Comparison of ENCODE assay signal across 8 mouse cellular contexts in the genomic region with DNA sequence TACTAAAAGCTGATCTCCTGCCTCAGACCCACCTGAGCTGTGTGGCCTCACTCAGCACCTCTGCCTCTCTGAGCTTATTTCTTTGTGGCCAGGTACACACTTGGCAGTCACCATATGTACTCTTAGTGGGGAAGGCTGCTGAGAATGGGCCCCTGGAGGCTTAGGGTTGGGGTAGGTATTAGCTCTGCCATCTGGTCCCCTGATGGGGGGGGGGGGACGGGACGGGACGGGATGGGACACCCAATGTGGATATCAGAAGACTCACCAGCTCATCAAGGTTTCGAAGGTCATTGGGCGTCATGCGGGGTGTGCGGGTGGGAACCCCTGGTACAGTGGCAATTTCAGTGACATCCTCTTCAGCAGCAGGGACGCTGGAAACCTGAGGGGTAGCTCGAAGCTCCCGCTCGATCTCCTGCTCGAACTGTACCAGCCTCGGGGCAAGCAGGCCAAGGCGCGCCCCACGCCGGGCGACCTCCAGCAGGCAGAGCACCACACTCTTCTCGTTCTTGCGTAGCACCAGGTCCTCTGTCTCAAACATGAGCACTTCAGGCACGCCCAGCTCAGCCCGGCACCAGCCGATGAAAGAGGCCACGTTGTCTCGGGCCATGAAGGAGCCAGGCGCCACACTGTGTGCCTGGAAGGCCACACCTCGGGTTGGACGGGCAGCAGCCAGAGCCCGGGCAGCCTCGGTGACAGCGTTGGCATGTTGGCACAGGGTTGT. TPM values are rescaled to one million over a fixed set of nuclear protein-coding genes. Genes with fewer than 3 reads are reported as not detected.
A peak's percentile ranks its signal among the peaks of the same experiment; 100 is the strongest.
DNase-seq lines count a peak whose midpoint lies in the region; ATAC-seq and TF ChIP-seq lines count a peak whose summit lies in the region.

No protein-coding gene starts in this region.

- peaks cover 58% of the 10 kb centered on the region for H3K4me1 ChIP-seq in embryonic facial prominence, embryonic 10.5 days
- H3K4me1 ChIP-seq in forebrain, postnatal 0 days (ENCODE audit: insufficient read depth), result peaks cover 23% of the 10 kb centered on the region
- peaks cover 35% of the 10 kb centered on the region for H3K4me1 ChIP-seq in limb, embryonic 14.5 days (ENCODE audit: control insufficient read depth, insufficient read depth, low read length)
- H3K4me1 ChIP-seq in olfactory bulb, adult 2 months (ENCODE audit: control insufficient read depth, insufficient read depth, low read length), result peaks cover 52% of the 10 kb centered on the region

- peaks cover 28% of the 10 kb centered on the region for H3K36me3 ChIP-seq in embryonic facial prominence, embryonic 10.5 days (replicated peaks)
- peaks cover 17% of the 10 kb centered on the region for H3K36me3 ChIP-seq in forebrain, postnatal 0 days (ENCODE audit: insufficient read depth)
- H3K36me3 ChIP-seq in limb, embryonic 14.5 days (ENCODE audit: control insufficient read depth, insufficient read depth, low read length), result peaks cover 32% of the 10 kb centered on the region

- peak; percentile 52 for DNase-seq in layer of hippocampus, adult 11-12 months (ENCODE audit: low spot score)
- no peak for DNase-seq in layer of hippocampus, postnatal 25 days (ENCODE audit: extremely low spot score in 1 of 2, low spot score in 1 of 2)
- DNase-seq in embryonic facial prominence, embryonic 10.5 days (ENCODE audit: low spot score), result no peak
- DNase-seq in forebrain, postnatal 0 days, result no peak
- no peak for DNase-seq in limb, embryonic 14.5 days (ENCODE audit: low spot score)
- DNase-seq in ovary, postnatal 10 days (ENCODE audit: low spot score), result no peak
- no peak for DNase-seq in right cerebral cortex, adult 2 months (ENCODE audit: low spot score in 2 of 2)

- no peak for TF ChIP-seq CTCF in forebrain, postnatal 0 days (IDR thresholded peaks at IDR 0.05; ENCODE audit: low read depth)
- no peak for TF ChIP-seq CTCF in olfactory bulb, adult 2 months (IDR thresholded peaks at IDR 0.05; ENCODE audit: insufficient read depth, low read depth, low read length)

- no peak for ATAC-seq in forebrain, postnatal 0 days
- ATAC-seq in limb, embryonic 14.5 days (ENCODE audit: low FRiP score, low read depth), result no peak

- TF ChIP-seq POLR2A in limb, embryonic 14.5 days (IDR thresholded peaks at IDR 0.05; ENCODE audit: borderline replicate concordance, extremely low read depth, insufficient read depth, insufficient read length), result no peak
- TF ChIP-seq POLR2A in olfactory bulb, adult 2 months (IDR thresholded peaks at IDR 0.05; ENCODE audit: insufficient read depth, low read depth, low read length), result no peak

- H3K4me2 ChIP-seq in forebrain, postnatal 0 days (ENCODE audit: low read depth), result peak overlapping the region; percentile 93
- H3K4me2 ChIP-seq in limb, embryonic 14.5 days (replicated peaks; ENCODE audit: low read depth, low read length, severe bottlenecking), result peak overlapping the region; percentile 85

- 50% methylated on average over 31 of the region's 31 CpGs for WGBS in embryonic facial prominence, embryonic 10.5 days
- WGBS in forebrain, postnatal 0 days, result 62% methylated on average over 31 of the region's 31 CpGs
- whole genome bisulfite sequencing in limb, embryonic 14.5 days, result 51% methylated on average over 30 of the region's 31 CpGs
- 59% methylated on average over 31 of the region's 31 CpGs for WGBS in olfactory bulb, adult 2 months

- peak overlapping the region; percentile 66; the same call in 1 of the 2 replicates for H3K9ac ChIP-seq in forebrain, postnatal 0 days
- no peak overlapping the region for H3K9ac ChIP-seq in limb, embryonic 14.5 days (ENCODE audit: low read depth, low read length, severe bottlenecking)

- peak overlapping the region; percentile 84 for H3K4me3 ChIP-seq in embryonic facial prominence, embryonic 10.5 days
- peak overlapping the region; percentile 68 for H3K4me3 ChIP-seq in forebrain, postnatal 0 days (ENCODE audit: low read depth, low read length)
- peak overlapping the region; percentile 81 for H3K4me3 ChIP-seq in limb, embryonic 14.5 days (replicated peaks; ENCODE audit: low read length)
- peak overlapping the region; percentile 82 for H3K4me3 ChIP-seq in olfactory bulb, adult 2 months (ENCODE audit: insufficient read depth, low read depth, low read length)

- no peaks in the 10 kb centered on the region for H3K9me3 ChIP-seq in embryonic facial prominence, embryonic 10.5 days
- H3K9me3 ChIP-seq in forebrain, postnatal 0 days (ENCODE audit: low read length), result no peaks in the 10 kb centered on the region
- no peaks in the 10 kb centered on the region for H3K9me3 ChIP-seq in limb, embryonic 14.5 days (ENCODE audit: control insufficient read depth, low read length)

- H3K27me3 ChIP-seq in embryonic facial prominence, embryonic 10.5 days (replicated peaks; ENCODE audit: low read depth, poor library complexity, severe bottlenecking), result peaks cover 64% of the 10 kb centered on the region
- H3K27me3 ChIP-seq in forebrain, postnatal 0 days (ENCODE audit: insufficient read depth, low read length), result peaks cover 37% of the 10 kb centered on the region
- H3K27me3 ChIP-seq in limb, embryonic 14.5 days (ENCODE audit: control insufficient read depth, insufficient read depth, low read length), result peaks cover 52% of the 10 kb centered on the region

- H3K27ac ChIP-seq in embryonic facial prominence, embryonic 10.5 days (replicated peaks), result no peak overlapping the region
- H3K27ac ChIP-seq in forebrain, postnatal 0 days (ENCODE audit: low read depth, low read length), result no peak overlapping the region
- H3K27ac ChIP-seq in limb, embryonic 14.5 days (replicated peaks; ENCODE audit: low read depth, low read length), result no peak overlapping the region
- H3K27ac ChIP-seq in olfactory bulb, adult 2 months (ENCODE audit: insufficient read depth, low read depth, low read length), result no peak overlapping the region; the same call in 1 of the 2 replicates

RNA-seq across cellular contexts. Expression of a gene that starts 1.4 kb away (rescaled TPM):
- 10 to 100 TPM; 92.4 to 95.2 TPM for total RNA-seq in layer of hippocampus, postnatal 25 days (2021)
- polyA plus RNA-seq in embryonic facial prominence, embryonic 10.5 days (2016; fragmentation: Nextera tagmentation; extraction: Ambion mirVana), result 25.3 and 25.7 TPM in 2 replicates
- 25.9 and 30.7 TPM in 2 replicates for total RNA-seq in forebrain, postnatal 0 days (2014; rRNA removed)
- polyA plus RNA-seq in forebrain, postnatal 0 days (2015; fragmentation: Nextera tagmentation; extraction: Ambion mirVana), result 18.7 and 23.3 TPM in 2 replicates
- polyA plus RNA-seq in limb, embryonic 14.5 days (2012; rRNA removed), result 41.4 and 54.1 TPM in 2 replicates
- 38.0 and 43.9 TPM in 2 replicates for polyA plus RNA-seq in limb, embryonic 14.5 days (2014; fragmentation: Nextera tagmentation; extraction: Ambion mirVana)
- polyA plus RNA-seq in olfactory bulb, adult 2 months (2012; ENCODE audit: insufficient read depth, insufficient read length, low replicate concordance, missing spikeins), result not detected in 2 replicates

RNA-seq across cellular contexts. Expression of a gene that starts 5.8 kb away (rescaled TPM):
- 10 to 100 TPM; 76.8 to 94.0 TPM for total RNA-seq in layer of hippocampus, postnatal 25 days (2021)
- polyA plus RNA-seq in embryonic facial prominence, embryonic 10.5 days (2016; fragmentation: Nextera tagmentation; extraction: Ambion mirVana), result 0.54 and 0.56 TPM in 2 replicates
- total RNA-seq in forebrain, postnatal 0 days (2014; rRNA removed), result 2.3 and 6.8 TPM in 2 replicates
- 4.5 and 5.3 TPM in 2 replicates for polyA plus RNA-seq in forebrain, postnatal 0 days (2015; fragmentation: Nextera tagmentation; extraction: Ambion mirVana)
- polyA plus RNA-seq in limb, embryonic 14.5 days (2012; rRNA removed), result 8.6 and 11.2 TPM in 2 replicates
- polyA plus RNA-seq in limb, embryonic 14.5 days (2014; fragmentation: Nextera tagmentation; extraction: Ambion mirVana), result 5.9 and 6.6 TPM in 2 replicates
- polyA plus RNA-seq in olfactory bulb, adult 2 months (2012; ENCODE audit: insufficient read depth, insufficient read length, low replicate concordance, missing spikeins), result not detected in 2 replicates

RNA-seq across cellular contexts. Expression of a gene that starts 35.0 kb away (rescaled TPM):
- total RNA-seq in layer of hippocampus, postnatal 25 days (2021), result 10 to 100 TPM; 20.7 to 23.6 TPM
- polyA plus RNA-seq in embryonic facial prominence, embryonic 10.5 days (2016; fragmentation: Nextera tagmentation; extraction: Ambion mirVana), result 30.8 and 31.9 TPM in 2 replicates
- total RNA-seq in forebrain, postnatal 0 days (2014; rRNA removed), result 31.0 and 34.5 TPM in 2 replicates
- polyA plus RNA-seq in forebrain, postnatal 0 days (2015; fragmentation: Nextera tagmentation; extraction: Ambion mirVana), result 33.3 and 36.6 TPM in 2 replicates
- 48.1 and 63.9 TPM in 2 replicates for polyA plus RNA-seq in limb, embryonic 14.5 days (2012; rRNA removed)
- 24.6 and 27.4 TPM in 2 replicates for polyA plus RNA-seq in limb, embryonic 14.5 days (2014; fragmentation: Nextera tagmentation; extraction: Ambion mirVana)
- not detected in 2 replicates for polyA plus RNA-seq in olfactory bulb, adult 2 months (2012; ENCODE audit: insufficient read depth, insufficient read length, low replicate concordance, missing spikeins)

RNA-seq across cellular contexts. Expression of a gene that starts 35.3 kb away (rescaled TPM):
- 100 to 1,000 TPM; 260 to 353 TPM for total RNA-seq in layer of hippocampus, postnatal 25 days (2021)
- 961 and 969 TPM in 2 replicates for polyA plus RNA-seq in embryonic facial prominence, embryonic 10.5 days (2016; fragmentation: Nextera tagmentation; extraction: Ambion mirVana)
- 271 and 355 TPM in 2 replicates for total RNA-seq in forebrain, postnatal 0 days (2014; rRNA removed)
- polyA plus RNA-seq in forebrain, postnatal 0 days (2015; fragmentation: Nextera tagmentation; extraction: Ambion mirVana), result 362 and 390 TPM in 2 replicates
- polyA plus RNA-seq in limb, embryonic 14.5 days (2012; rRNA removed), result 828 and 880 TPM in 2 replicates
- 357 and 409 TPM in 2 replicates for polyA plus RNA-seq in limb, embryonic 14.5 days (2014; fragmentation: Nextera tagmentation; extraction: Ambion mirVana)
- polyA plus RNA-seq in olfactory bulb, adult 2 months (2012; ENCODE audit: insufficient read depth, insufficient read length, low replicate concordance, missing spikeins), result 1,053 and 1,293 TPM in 2 replicates
